Mouse (Mus musculus) ES-Bruce4 (cell line): Measurements from ENCODE around the gene Pde4dip.

Experiments
- CTCF ChIP-seq: IDR thresholded peaks from one replicate; pipeline ENCODE4 v1.8.1; 2011; ENCODE audit warnings: low read depth, low read length
- EP300 ChIP-seq: IDR thresholded peaks from 2 replicates; pipeline ENCODE4 v1.6.1; 2011; ENCODE audit warnings: low read depth, low read length; ENCODE audit not compliant: insufficient read depth
- POLR2A ChIP-seq: IDR thresholded peaks from one replicate; pipeline ENCODE4 v1.8.1; 2011; ENCODE audit warnings: low read length; ENCODE audit not compliant: insufficient read depth

GRCm38 (mm10) chr3:97876259-97876658 is 12.2 kb downstream of the Pde4dip start:
- TF ChIP-seq POLR2A (no peak), CTCF (no peak), EP300 (no peak)
